Mouse (Mus musculus) stomach, embryonic 14.5 days (tissue): ENCODE results near the gene Nek11. TPM values are rescaled to one million over a fixed set of nuclear protein-coding genes. Genes with fewer than 3 reads are reported as not detected.

Experiments used
- ATAC-seq: fragments of 200-750 bp; cut with Nextera tagmentation; 2 replicates; pipeline ENCODE4 v1.8.0; 2017; ENCODE audit warnings: low read depth, moderate TSS enrichment; ENCODE audit not compliant: insufficient number of reproducible peaks, insufficient read depth, low FRiP score
- H3K27ac ChIP-seq: fragments of 300-500 bp; sonication (generic); 2 replicates; pipeline ENCODE4 v1.5.1; 2014; ENCODE audit warnings: mild to moderate bottlenecking, low read length, moderate library complexity, mixed read lengths
- H3K27me3 ChIP-seq: fragments of 300-500 bp; sonication (generic); 2 replicates; pipeline ENCODE4 v1.6.1; 2014; ENCODE audit warnings: low read length, control low read depth, mixed read lengths; ENCODE audit not compliant: control insufficient read depth, insufficient read depth
- H3K36me3 ChIP-seq: fragments of 300-500 bp; sonication (generic); 2 replicates; pipeline ENCODE4 v1.6.1; 2014; ENCODE audit warnings: mild to moderate bottlenecking, control low read depth, low read length, moderate library complexity, mixed read lengths; ENCODE audit not compliant: control insufficient read depth, insufficient read depth
- H3K4me1 ChIP-seq: fragments of 300-500 bp; sonication (generic); 2 replicates; pipeline ENCODE4 v1.6.1; 2014; ENCODE audit warnings: low read length, control low read depth, mixed read lengths; ENCODE audit not compliant: control insufficient read depth, insufficient read depth
- H3K4me2 ChIP-seq: fragments of 300-500 bp; sonication (generic); replicated peaks from 2 replicates; pipeline ENCODE4 v1.6.1; 2014; ENCODE audit warnings: low read depth, low read length, control low read depth
- H3K4me3 ChIP-seq: fragments of 300-500 bp; sonication (generic); 2 replicates; pipeline ENCODE4 v1.5.1; 2014; ENCODE audit warnings: low read depth, low read length, control low read depth
- H3K9ac ChIP-seq: fragments of 300-500 bp; sonication (generic); replicated peaks from 2 replicates; pipeline ENCODE4 v1.6.1; 2014; ENCODE audit warnings: low read depth, mild to moderate bottlenecking, control low read depth, low read length, moderate library complexity, mixed read lengths
- H3K9me3 ChIP-seq: fragments of 300-500 bp; sonication (generic); 2 replicates; pipeline ENCODE4 v1.6.1; 2016; ENCODE audit warnings: low read depth, low read length, control low read depth; ENCODE audit not compliant: control insufficient read depth
- WGBS: fragments of 180-500 bp; shearing (Covaris S2); extraction: QIAGEN DNeasy Blood & Tissue Kit; methylation state at CpG from one replicate; pipeline ENCODE4 v1.1.7; 2014; 5-methylcytosine and 5-hydroxymethylcytosine counted together
- polyA plus RNA-seq: library from polyadenylated mRNA; unstranded; fragments of >200 nt; fragmentation: Nextera tagmentation; extraction: Ambion mirVana; gene quantifications from 2 replicates; pipeline ENCODE4 v1.2.1, GENCODE M21; 2014

Gene Nek11
- polyA plus RNA-seq, 1 experiment from 2014 or later, result 0.25 TPM

GRCm38 (mm10) chr9:105376954-105377530, 18.3 kb downstream of the Nek11 start:
- H3K9ac ChIP-seq, result no peak overlapping the region
- no peaks in the 10 kb centered on the region for H3K9me3 ChIP-seq
- H3K36me3 ChIP-seq, result no peaks in the 10 kb centered on the region
- H3K27ac ChIP-seq, result no peak overlapping the region
- no peak overlapping the region for H3K4me2 ChIP-seq
- no peak for ATAC-seq
- H3K4me3 ChIP-seq, result no peak overlapping the region
- H3K27me3 ChIP-seq, result no peaks in the 10 kb centered on the region
- H3K4me1 ChIP-seq, result no peaks in the 10 kb centered on the region
- WGBS, result 79% methylated on average over 7 of the region's 7 CpGs

- Histone ChIP-seq H3K9ac (no peak overlapping the region), H3K4me1 (no peaks in the 10 kb centered on the region), H3K27me3 (no peaks in the 10 kb centered on the region), H3K4me3 (no peak overlapping the region), H3K4me2 (no peak overlapping the region), H3K36me3 (no peaks in the 10 kb centered on the region), H3K9me3 (no peaks in the 10 kb centered on the region), H3K27ac (no peak overlapping the region)
- 77% methylated on average over 7 of the region's 7 CpGs for WGBS
- ATAC-seq, result no peak
Observed at GRCm38 (mm10) chr9:105376411-105376810, 18.9 kb downstream of the Nek11 start.

GRCm38 (mm10) chr9:105374361-105374760, 21.0 kb downstream of the Nek11 start:
- H3K27ac ChIP-seq, result no peak overlapping the region
- no peak for ATAC-seq
- no peaks in the 10 kb centered on the region for H3K9me3 ChIP-seq
- no peak overlapping the region for H3K4me2 ChIP-seq
- H3K4me3 ChIP-seq, result no peak overlapping the region
- WGBS, result 47% methylated on average over 5 of the region's 5 CpGs
- H3K27me3 ChIP-seq, result no peaks in the 10 kb centered on the region
- no peaks in the 10 kb centered on the region for H3K36me3 ChIP-seq
- no peaks in the 10 kb centered on the region for H3K4me1 ChIP-seq
- no peak overlapping the region for H3K9ac ChIP-seq

- Histone ChIP-seq H3K27ac (no peak overlapping the region), H3K36me3 (no peaks in the 10 kb centered on the region), H3K27me3 (no peaks in the 10 kb centered on the region), H3K4me2 (no peak overlapping the region), H3K9ac (no peak overlapping the region), H3K4me3 (no peak overlapping the region), H3K9me3 (no peaks in the 10 kb centered on the region), H3K4me1 (no peaks in the 10 kb centered on the region)
- 87% methylated on average over 3 of the region's 3 CpGs for WGBS
- no peak for ATAC-seq
Observed at GRCm38 (mm10) chr9:105368605-105369004, 26.7 kb downstream of the Nek11 start.

- Histone ChIP-seq H3K36me3 (no peaks in the 10 kb centered on the region), H3K4me3 (no peak overlapping the region), H3K4me1 (no peaks in the 10 kb centered on the region), H3K27me3 (no peaks in the 10 kb centered on the region), H3K9me3 (no peaks in the 10 kb centered on the region), H3K27ac (no peak overlapping the region), H3K9ac (no peak overlapping the region), H3K4me2 (no peak overlapping the region)
- WGBS, result 88% methylated on average over 4 of the region's 4 CpGs
- no peak for ATAC-seq
Observed at GRCm38 (mm10) chr9:105366199-105366598, 29.1 kb downstream of the Nek11 start.

GRCm38 (mm10) chr9:105363520-105364231, 31.6 kb downstream of the Nek11 start:
- Histone ChIP-seq H3K27ac (no peak overlapping the region), H3K9ac (no peak overlapping the region), H3K9me3 (no peaks in the 10 kb centered on the region), H3K36me3 (no peaks in the 10 kb centered on the region), H3K27me3 (no peaks in the 10 kb centered on the region), H3K4me3 (no peak overlapping the region), H3K4me1 (no peaks in the 10 kb centered on the region), H3K4me2 (no peak overlapping the region)
- ATAC-seq, result no peak
- WGBS, result 83% methylated on average over 5 of the region's 5 CpGs

- no peak overlapping the region for H3K9ac ChIP-seq
- WGBS, result 79% methylated on average over 2 of the region's 2 CpGs
- no peak for ATAC-seq
Observed at GRCm38 (mm10) chr9:105362181-105362580, 33.1 kb downstream of the Nek11 start.

GRCm38 (mm10) chr9:105349034-105349433, 46.3 kb downstream of the Nek11 start:
- no peak overlapping the region for H3K9ac ChIP-seq

More at GRCm38 (mm10) chr9:105362181-105362580, 33.1 kb downstream of the Nek11 start:
- no peaks in the 10 kb centered on the region for H3K4me1 ChIP-seq
- H3K4me2 ChIP-seq, result no peak overlapping the region
- H3K4me3 ChIP-seq, result no peak overlapping the region
- H3K36me3 ChIP-seq, result no peaks in the 10 kb centered on the region
- no peaks in the 10 kb centered on the region for H3K9me3 ChIP-seq
- no peak overlapping the region for H3K27ac ChIP-seq
- no peaks in the 10 kb centered on the region for H3K27me3 ChIP-seq

More at GRCm38 (mm10) chr9:105349034-105349433, 46.3 kb downstream of the Nek11 start:
- 79% methylated on average over 5 of the region's 5 CpGs for WGBS
- no peaks in the 10 kb centered on the region for H3K4me1 ChIP-seq
- H3K4me3 ChIP-seq, result no peak overlapping the region
- no peak for ATAC-seq
- no peaks in the 10 kb centered on the region for H3K36me3 ChIP-seq
- no peaks in the 10 kb centered on the region for H3K9me3 ChIP-seq
- H3K27ac ChIP-seq, result no peak overlapping the region
- H3K4me2 ChIP-seq, result no peak overlapping the region
- H3K27me3 ChIP-seq, result no peaks in the 10 kb centered on the region
